Mouse (Mus musculus) heart, adult 18-20 months (tissue): ENCODE measurements at regions not wholly inside any gene's neighbourhood (a gene's known extent, or its start where the extent isn't known, plus 50 kb on each side); places are given as distances from the start of the nearest gene placed in this dataset.

Experiments used
- DNase-seq, 2 experiments: peaks; one replicate each; pipeline ENCODE4 v3.0.0; 2021 to 2022; ENCODE audit warnings: mixed read lengths in 1 of 2

GRCm38 (mm10) chr3:41472586-41472985 lies 82.9 kb upstream of the Jade1 start:
- no peak for DNase-seq

GRCm38 (mm10) chr3:41469106-41469505 lies 86.4 kb upstream of the Jade1 start:
- DNase-seq = no peak

DNA sequence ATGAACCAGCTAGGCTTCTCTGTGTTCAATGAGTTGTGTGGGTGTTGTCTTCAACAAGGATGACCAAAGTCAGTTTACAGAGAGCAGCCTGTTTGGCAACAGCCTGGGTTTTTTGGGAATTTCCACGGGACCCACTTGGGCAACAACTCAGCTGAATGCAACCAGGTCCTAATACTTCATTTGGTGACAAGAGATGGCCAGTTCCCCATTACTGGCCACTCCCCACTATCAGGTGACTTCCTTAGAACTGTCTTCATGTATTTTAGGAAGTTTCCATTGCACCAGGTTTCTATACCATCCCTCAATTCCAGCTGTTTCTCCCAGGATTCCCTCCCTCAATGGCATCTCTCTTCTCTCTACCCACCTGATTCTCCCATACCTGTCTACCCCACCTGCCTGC lies 87.7 kb upstream of the Jade1 start:
- no peak for DNase-seq

DNA sequence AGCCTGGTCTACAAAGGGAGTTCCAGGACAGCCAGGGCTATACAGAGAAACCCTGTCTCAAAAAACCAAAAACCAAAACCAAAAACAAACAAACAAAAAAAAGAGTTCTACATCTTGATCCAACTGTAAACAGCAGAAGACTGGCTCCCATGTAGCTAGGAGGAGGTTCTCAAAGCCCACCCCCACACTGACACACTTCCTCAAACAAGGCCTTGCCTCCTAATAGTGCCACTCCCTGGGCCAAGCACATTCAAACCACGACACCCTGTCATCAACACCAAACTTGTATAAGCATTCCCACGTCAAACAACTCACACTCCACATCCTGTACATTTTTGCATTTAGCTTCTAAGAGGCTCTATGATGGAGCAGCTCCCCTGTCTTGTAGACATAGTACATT lies 89.6 kb upstream of the Jade1 start:
- no peak for DNase-seq

- DNase-seq = peak; percentile 44 to 52
Measured at GRCm38 (mm10) chr3:41462953-41463644, 92.4 kb upstream of the Jade1 start.

- DNase-seq = no peak
Measured at GRCm38 (mm10) chr3:41460131-41460530, 95.4 kb upstream of the Jade1 start.

- DNase-seq = no peak
Measured at GRCm38 (mm10) chr3:41458156-41458555, 97.4 kb upstream of the Jade1 start.

DNA sequence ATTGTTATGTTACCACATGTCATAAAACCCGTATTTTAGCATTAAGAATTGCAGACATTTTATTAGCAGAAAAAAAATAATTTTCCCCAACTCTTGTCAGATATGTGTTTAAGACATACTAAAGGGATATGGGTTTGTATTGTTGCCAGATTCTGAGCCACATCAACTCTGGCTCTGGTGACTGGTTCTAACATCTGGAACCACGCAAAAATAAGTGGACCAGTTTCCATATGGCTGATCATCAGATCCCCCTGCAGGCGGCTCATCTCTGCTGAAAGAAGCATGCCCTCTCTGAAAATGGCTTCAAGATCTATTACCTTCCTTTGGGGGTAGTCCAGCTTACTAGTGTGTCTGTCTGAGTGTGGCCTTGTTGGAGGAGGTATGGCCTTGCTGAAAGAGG lies 102.0 kb upstream of the Jade1 start:
- DNase-seq = no peak

GRCm38 (mm10) chr3:41452716-41453090 lies 102.8 kb upstream of the Jade1 start:
- no peak for DNase-seq

DNA sequence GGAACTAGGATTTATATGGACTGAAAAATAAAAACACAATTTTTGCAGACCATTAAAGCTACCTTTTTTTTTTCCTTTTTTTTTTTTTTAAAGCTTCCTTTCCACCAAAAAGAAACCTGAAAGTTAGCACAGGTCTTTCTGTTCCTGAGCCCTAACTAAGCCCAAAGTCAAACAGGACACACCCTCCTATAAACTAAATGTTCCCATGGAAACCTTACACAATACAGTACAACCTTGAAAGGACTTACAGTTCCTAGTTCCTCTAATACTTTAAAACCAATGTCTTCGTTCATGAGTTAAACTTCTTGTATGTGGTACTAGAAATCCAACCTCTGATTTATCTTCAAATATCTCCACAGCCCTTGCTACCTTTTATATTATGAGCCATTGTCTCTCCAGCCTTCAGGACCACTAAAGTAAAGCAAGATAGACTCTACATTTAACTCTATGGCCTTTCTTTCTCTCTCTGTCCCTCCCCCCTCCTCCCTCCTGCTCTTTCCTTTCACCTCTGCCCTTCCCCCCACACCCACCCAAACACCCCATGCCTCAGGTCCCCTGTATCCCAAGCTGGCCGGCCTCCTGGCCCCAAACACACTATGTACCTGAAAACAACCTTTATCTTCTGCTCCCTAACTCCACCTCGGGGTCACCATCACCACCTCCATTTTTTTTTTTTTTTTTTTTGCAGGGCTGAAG lies 103.4 kb upstream of the Jade1 start:
- no peak for DNase-seq

GRCm38 (mm10) chr3:41450696-41451095 lies 104.8 kb upstream of the Jade1 start:
- DNase-seq = peak in 1 of 2 experiments; percentile 8

DNA sequence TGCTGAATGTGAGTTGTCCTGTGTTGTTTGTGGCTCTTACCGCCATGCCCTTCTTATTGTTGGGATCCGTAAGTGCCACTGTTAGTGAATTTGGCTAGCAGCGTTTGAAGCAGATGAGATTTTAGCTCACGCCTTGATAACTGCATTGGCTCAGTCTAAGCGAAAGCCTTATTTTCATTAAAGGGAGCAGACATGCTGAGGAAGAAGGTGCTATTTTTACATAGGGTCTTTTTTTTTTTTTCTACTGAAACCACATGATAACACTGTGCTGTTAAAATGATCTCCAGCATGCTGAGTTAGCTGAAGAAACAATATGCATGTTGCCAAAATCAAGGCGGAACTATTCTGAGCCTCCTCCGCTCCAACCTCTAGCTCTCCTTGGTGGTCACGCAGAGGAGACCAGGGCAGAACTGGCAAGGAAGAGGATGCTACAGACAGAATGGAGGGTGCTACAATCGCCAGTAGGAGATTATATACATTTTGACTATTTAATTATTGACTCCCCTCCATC lies 111.2 kb upstream of the Jade1 start:
- peak in 1 of 2 experiments; percentile 9 for DNase-seq

DNA sequence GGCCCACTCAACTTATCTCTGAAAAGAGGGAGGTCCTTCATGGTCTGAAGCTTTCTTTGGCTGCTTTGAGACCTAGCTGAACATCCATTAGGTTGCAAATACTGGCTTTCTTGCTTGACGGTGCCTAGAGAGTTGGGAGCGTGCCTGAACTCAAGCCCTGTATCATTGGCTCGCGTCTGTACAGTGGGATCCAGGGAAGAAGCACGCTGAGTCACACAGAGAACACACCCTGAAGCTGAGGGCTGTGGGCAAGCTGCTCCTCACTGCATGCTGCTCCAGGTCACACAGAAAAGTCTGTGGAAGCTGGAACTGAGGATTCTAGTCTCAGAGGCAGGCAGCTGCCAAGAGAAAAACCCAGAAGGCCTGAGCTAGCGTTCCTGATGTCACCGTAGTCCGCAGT lies 119.3 kb upstream of the Jade1 start:
- peak in 1 of 2 experiments; percentile 57 for DNase-seq

DNA sequence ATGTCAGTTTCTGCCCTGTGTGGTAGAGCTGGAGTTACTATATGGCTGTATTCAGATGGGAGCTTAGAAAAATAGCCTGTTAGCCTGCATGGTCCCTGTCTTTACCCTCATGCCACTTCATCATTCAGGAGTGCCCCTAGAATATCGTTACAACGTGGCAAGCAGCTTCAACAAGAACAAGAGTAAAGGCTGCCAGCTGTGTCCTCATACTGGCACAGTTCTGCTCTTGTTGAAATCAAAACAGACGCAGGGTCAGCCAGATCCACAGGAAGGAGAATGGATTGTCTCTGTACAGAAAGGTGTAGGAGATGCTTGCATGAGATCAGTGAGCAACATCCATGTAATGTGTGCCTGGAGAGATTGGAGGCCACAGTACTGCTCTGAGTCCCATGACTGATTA lies 122.4 kb upstream of the Jade1 start:
- DNase-seq = no peak

DNA sequence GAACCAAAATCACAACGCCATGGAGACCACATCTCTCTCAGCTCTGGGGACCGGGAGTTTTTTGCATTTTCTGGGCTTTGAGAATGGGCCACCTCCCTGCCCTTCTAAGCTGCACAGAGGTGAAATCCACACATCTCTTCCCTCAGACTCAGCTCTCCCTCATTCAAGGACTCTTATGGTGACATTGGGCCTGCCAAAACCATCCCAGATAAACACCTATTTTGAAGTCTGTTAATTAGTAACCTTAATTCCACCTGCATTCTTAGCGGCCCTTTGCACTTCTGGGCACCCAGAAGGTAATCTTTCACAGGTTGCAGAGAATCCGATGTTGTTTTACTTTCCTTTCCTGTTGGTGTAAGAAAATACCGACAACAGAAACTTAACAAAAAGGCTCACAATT lies 123.2 kb upstream of the Jade1 start:
- no peak for DNase-seq

DNA sequence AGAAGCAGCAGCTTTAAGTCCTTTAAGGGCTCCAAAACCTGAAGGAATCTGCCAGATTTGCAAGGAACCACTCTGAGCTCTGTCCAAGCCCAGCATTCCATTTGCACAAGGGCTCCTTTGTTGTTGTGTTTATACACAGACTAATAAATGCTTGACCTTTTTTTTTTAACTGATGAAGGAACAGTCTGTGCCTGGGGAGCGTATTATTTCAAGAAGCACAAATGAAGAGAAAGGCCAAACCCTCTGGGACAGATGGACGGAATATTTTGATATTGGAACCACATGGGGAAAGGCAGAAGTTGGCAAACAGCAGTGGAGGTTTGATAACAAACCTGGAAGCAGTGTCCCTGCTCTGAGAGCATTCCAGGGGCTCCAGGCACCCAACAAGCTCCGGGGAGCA lies 125.3 kb upstream of the Jade1 start:
- DNase-seq = peak; percentile 68 to 84

DNA sequence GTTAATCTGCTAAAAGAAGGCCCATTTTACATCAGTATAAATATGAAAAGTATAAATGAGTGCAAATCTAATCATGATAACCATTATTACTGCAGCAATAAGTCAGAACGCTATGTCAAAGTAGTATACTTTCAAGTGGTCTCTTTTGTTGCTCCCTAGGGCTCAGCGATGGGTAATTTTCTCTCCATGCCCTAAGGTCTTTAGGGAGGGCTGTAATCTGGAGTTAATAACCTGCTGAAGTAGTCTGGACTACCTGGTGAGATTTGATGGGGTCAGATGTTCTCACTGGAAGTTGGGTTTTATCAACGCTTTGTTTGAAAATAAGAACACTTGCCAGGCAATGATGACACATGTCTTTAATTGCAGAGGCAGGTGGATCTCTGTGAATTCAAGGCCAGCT lies 128.6 kb upstream of the Jade1 start:
- DNase-seq = no peak

- DNase-seq = no peak
Measured at GRCm38 (mm10) chr3:41425863-41426262, 129.7 kb upstream of the Jade1 start.

GRCm38 (mm10) chr3:41424142-41424939 lies 131.2 kb upstream of the Jade1 start:
- DNase-seq = no peak

DNA sequence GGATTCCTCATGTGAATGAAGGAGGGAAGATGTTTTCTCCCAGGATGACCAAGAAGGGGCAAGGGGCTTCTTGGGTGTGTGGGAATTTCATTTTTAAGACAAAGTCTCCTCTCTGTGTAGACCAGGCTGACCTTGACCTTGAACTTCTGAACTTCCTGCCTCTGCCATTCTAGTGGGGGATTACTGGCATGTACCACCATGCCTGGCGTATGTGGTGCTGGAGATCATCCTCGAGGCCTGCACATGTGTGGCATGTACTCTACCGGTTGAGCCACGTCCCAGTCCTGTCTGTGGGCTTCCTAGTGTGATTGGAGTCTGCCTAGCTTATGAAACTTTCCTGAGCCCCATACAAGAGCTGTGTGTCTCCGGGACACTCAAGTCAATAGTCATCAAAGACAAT lies 131.9 kb upstream of the Jade1 start:
- DNase-seq = no peak

DNA sequence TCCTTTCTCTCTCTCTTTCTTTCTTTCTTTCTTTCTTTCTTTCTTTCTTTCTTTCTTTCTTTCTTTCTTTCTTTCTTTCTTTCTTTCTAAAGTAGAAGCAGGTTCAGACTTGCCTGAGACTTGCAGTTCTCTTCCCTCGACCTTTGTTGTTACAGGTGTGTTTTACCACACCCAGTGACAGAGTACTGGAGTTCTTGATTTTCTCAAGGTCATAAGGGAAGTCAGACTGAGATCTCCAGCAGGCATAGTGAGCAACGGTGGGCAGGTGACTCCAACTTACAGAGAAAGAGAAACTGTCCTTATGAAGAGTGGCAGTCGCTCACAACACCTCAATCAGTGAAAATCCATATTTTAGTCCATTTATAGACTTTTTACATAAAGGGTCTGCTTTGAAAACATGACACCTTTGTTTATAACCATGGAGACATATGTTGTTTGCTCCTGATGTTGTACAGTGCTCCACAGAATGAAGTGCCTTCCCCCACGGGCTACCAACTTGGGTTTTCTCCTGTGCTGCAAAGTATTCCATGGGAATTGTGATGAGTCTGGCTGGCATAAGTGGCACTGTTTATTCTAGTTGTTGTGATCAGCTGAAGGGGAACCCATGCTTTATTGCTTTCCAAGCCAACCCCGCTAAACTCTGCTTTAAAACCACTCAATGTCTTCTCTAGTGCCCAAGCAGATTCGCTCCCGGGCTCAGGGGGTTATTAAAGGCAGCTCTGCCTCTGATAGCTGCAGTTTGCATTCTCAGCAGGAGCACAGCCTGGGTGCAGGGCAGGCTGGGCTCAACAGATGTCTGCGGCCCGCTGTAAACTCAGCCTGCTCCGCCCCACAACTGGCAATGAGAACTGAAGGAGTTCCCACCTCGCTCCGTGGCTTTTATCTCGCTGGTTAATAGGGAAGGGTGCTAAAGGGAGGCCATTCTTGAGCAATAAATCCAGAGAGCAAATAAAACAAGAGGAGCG lies 132.6 kb upstream of the Jade1 start:
- DNase-seq = peak in 1 of 2 experiments; percentile 22

DNA sequence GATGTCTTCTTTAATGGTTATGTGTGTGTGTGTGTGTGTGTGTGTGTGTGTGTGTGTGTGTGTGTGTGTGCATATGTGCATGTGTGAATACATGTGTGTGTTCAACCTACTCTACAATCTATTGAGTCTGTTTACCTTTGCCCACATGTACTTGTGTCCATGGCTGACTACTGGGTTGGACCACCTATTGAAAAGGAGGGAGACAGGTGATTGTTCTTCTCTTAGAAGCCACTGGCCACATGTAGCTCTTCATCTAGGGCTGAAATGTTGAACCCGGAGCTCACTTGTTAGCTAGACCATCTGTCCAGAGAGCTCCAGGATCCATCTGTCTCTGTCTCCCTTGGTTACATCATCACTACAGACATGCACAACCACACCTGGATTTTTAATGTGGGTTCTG lies 141.8 kb upstream of the Jade1 start:
- no peak for DNase-seq
